Mouse (Mus musculus): ENCODE results near the gene Telo2. TPM values are rescaled to one million over a fixed set of nuclear protein-coding genes. Genes with fewer than 3 reads are reported as not detected.

Gene Telo2
- polyA plus RNA-seq, 1 experiment: 18.3 TPM

- Histone ChIP-seq H3K27me3 (ENCODE audit: control insufficient read depth, insufficient read depth, insufficient read length) (no peaks in the 10 kb centered on the region), H3K4me3 (ENCODE audit: insufficient read depth, poor library complexity, severe bottlenecking) (no peak overlapping the region), H3K79me2 (ENCODE audit: control insufficient read depth, insufficient read depth) (peaks cover 26% of the 10 kb centered on the region), H3K79me3 (ENCODE audit: low read depth) (peaks cover 9% of the 10 kb centered on the region), H3ac (ENCODE audit: control insufficient read depth, insufficient read length, low read depth) (no peak overlapping the region), H3K36me3 (ENCODE audit: control insufficient read depth, insufficient read depth) (peaks cover 16% of the 10 kb centered on the region)
- TF ChIP-seq FOSL1 (IDR thresholded peaks at IDR 0.05; ENCODE audit: insufficient read depth, low read length, poor library complexity, severe bottlenecking) (no peak), CEBPB (IDR thresholded peaks at IDR 0.05; ENCODE audit: low read depth) (no peak), USF1 (IDR thresholded peaks at IDR 0.05; ENCODE audit: low read depth) (no peak), MYOD1 (IDR thresholded peaks at IDR 0.05; ENCODE audit: control insufficient read depth, insufficient read length, low read depth) (no peak), MYOG (IDR thresholded peaks at IDR 0.05; ENCODE audit: control insufficient read depth, extremely low read depth, insufficient read length) (no peak), CTCF (IDR thresholded peaks at IDR 0.05; ENCODE audit: control insufficient read depth, insufficient read depth, insufficient read length) (no peak), MAX (IDR thresholded peaks at IDR 0.05) (no peak)
Observed at GRCm38 (mm10) chr17:25111739-25112422, 3.9 kb downstream of the Telo2 start.

GRCm38 (mm10) chr17:25111220-25111619 lies 4.5 kb downstream of the Telo2 start:
- Histone ChIP-seq H3K27me3 (ENCODE audit: control insufficient read depth, insufficient read depth, insufficient read length) (no peaks in the 10 kb centered on the region), H3K4me3 (ENCODE audit: insufficient read depth, poor library complexity, severe bottlenecking) (no peak overlapping the region), H3K79me2 (ENCODE audit: control insufficient read depth, insufficient read depth) (peaks cover 26% of the 10 kb centered on the region), H3K79me3 (ENCODE audit: low read depth) (peaks cover 9% of the 10 kb centered on the region), H3K36me3 (ENCODE audit: control insufficient read depth, insufficient read depth) (peaks cover 16% of the 10 kb centered on the region), H3ac (ENCODE audit: control insufficient read depth, insufficient read length, low read depth) (no peak overlapping the region)
- TF ChIP-seq MAX (IDR thresholded peaks at IDR 0.05) (no peak), MYOD1 (IDR thresholded peaks at IDR 0.05; ENCODE audit: control insufficient read depth, insufficient read length, low read depth) (no peak), USF1 (IDR thresholded peaks at IDR 0.05; ENCODE audit: low read depth) (no peak), FOSL1 (IDR thresholded peaks at IDR 0.05; ENCODE audit: insufficient read depth, low read length, poor library complexity, severe bottlenecking) (no peak), CEBPB (IDR thresholded peaks at IDR 0.05; ENCODE audit: low read depth) (no peak), MYOG (IDR thresholded peaks at IDR 0.05; ENCODE audit: control insufficient read depth, extremely low read depth, insufficient read length) (no peak), CTCF (IDR thresholded peaks at IDR 0.05; ENCODE audit: control insufficient read depth, insufficient read depth, insufficient read length) (no peak)

- no peak overlapping the region for H3ac ChIP-seq (ENCODE audit: control insufficient read depth, insufficient read length, low read depth)
- no peaks in the 10 kb centered on the region for H3K27me3 ChIP-seq (ENCODE audit: control insufficient read depth, insufficient read depth, insufficient read length)
- TF ChIP-seq CTCF (IDR thresholded peaks at IDR 0.05; ENCODE audit: control insufficient read depth, insufficient read depth, insufficient read length): no peak
- TF ChIP-seq FOSL1 (IDR thresholded peaks at IDR 0.05; ENCODE audit: insufficient read depth, low read length, poor library complexity, severe bottlenecking): no peak
- TF ChIP-seq MAX (IDR thresholded peaks at IDR 0.05): no peak
- TF ChIP-seq MYOG (IDR thresholded peaks at IDR 0.05; ENCODE audit: control insufficient read depth, extremely low read depth, insufficient read length): no peak
- TF ChIP-seq CEBPB (IDR thresholded peaks at IDR 0.05; ENCODE audit: low read depth): no peak
- no peak for TF ChIP-seq MYOD1 (IDR thresholded peaks at IDR 0.05; ENCODE audit: control insufficient read depth, insufficient read length, low read depth)
- TF ChIP-seq USF1 (IDR thresholded peaks at IDR 0.05; ENCODE audit: low read depth): no peak
- peaks cover 16% of the 10 kb centered on the region for H3K36me3 ChIP-seq (ENCODE audit: control insufficient read depth, insufficient read depth)
- peaks cover 9% of the 10 kb centered on the region for H3K79me3 ChIP-seq (ENCODE audit: low read depth)
- H3K4me3 ChIP-seq (ENCODE audit: insufficient read depth, poor library complexity, severe bottlenecking): no peak overlapping the region
- peaks cover 26% of the 10 kb centered on the region for H3K79me2 ChIP-seq (ENCODE audit: control insufficient read depth, insufficient read depth)
Observed at GRCm38 (mm10) chr17:25110590-25110989, 5.2 kb downstream of the Telo2 start.

GRCm38 (mm10) chr17:25109578-25109977 lies 6.2 kb downstream of the Telo2 start:
- Histone ChIP-seq H3K36me3 (ENCODE audit: control insufficient read depth, insufficient read depth) (peaks cover 16% of the 10 kb centered on the region), H3ac (ENCODE audit: control insufficient read depth, insufficient read length, low read depth) (no peak overlapping the region), H3K79me3 (ENCODE audit: low read depth) (peaks cover 7% of the 10 kb centered on the region), H3K4me3 (ENCODE audit: insufficient read depth, poor library complexity, severe bottlenecking) (no peak overlapping the region), H3K79me2 (ENCODE audit: control insufficient read depth, insufficient read depth) (peaks cover 17% of the 10 kb centered on the region), H3K27me3 (ENCODE audit: control insufficient read depth, insufficient read depth, insufficient read length) (no peaks in the 10 kb centered on the region)
- TF ChIP-seq MAX (IDR thresholded peaks at IDR 0.05) (no peak), CTCF (IDR thresholded peaks at IDR 0.05; ENCODE audit: control insufficient read depth, insufficient read depth, insufficient read length) (peak; percentile 9)

GRCm38 (mm10) chr17:25107786-25108185 lies 8.0 kb downstream of the Telo2 start:
- no peaks in the 10 kb centered on the region for H3K79me3 ChIP-seq (ENCODE audit: low read depth)
- H3K4me3 ChIP-seq (ENCODE audit: insufficient read depth, poor library complexity, severe bottlenecking): no peak overlapping the region
- peaks cover 12% of the 10 kb centered on the region for H3K36me3 ChIP-seq (ENCODE audit: control insufficient read depth, insufficient read depth)
- no peaks in the 10 kb centered on the region for H3K79me2 ChIP-seq (ENCODE audit: control insufficient read depth, insufficient read depth)
- H3K27me3 ChIP-seq (ENCODE audit: control insufficient read depth, insufficient read depth, insufficient read length): no peaks in the 10 kb centered on the region
- no peak for TF ChIP-seq MYOG (IDR thresholded peaks at IDR 0.05; ENCODE audit: control insufficient read depth, extremely low read depth, insufficient read length)
- no peak for TF ChIP-seq MYOD1 (IDR thresholded peaks at IDR 0.05; ENCODE audit: control insufficient read depth, insufficient read length, low read depth)
- no peak for TF ChIP-seq FOSL1 (IDR thresholded peaks at IDR 0.05; ENCODE audit: insufficient read depth, low read length, poor library complexity, severe bottlenecking)
- no peak overlapping the region for H3ac ChIP-seq (ENCODE audit: control insufficient read depth, insufficient read length, low read depth)

- peaks cover 25% of the 10 kb centered on the region for H3K36me3 ChIP-seq (ENCODE audit: control insufficient read depth, insufficient read depth)
- TF ChIP-seq CEBPB (IDR thresholded peaks at IDR 0.05; ENCODE audit: low read depth) (no peak), CTCF (IDR thresholded peaks at IDR 0.05; ENCODE audit: control insufficient read depth, insufficient read depth, insufficient read length) (no peak), MAX (IDR thresholded peaks at IDR 0.05) (no peak), MYOG (IDR thresholded peaks at IDR 0.05; ENCODE audit: control insufficient read depth, extremely low read depth, insufficient read length) (no peak), MYOD1 (IDR thresholded peaks at IDR 0.05; ENCODE audit: control insufficient read depth, insufficient read length, low read depth) (no peak)
- H3ac ChIP-seq (ENCODE audit: control insufficient read depth, insufficient read length, low read depth): no peak overlapping the region
- no peaks in the 10 kb centered on the region for H3K27me3 ChIP-seq (ENCODE audit: control insufficient read depth, insufficient read depth, insufficient read length)
- no peaks in the 10 kb centered on the region for H3K79me2 ChIP-seq (ENCODE audit: control insufficient read depth, insufficient read depth)
- H3K79me3 ChIP-seq (ENCODE audit: low read depth): no peaks in the 10 kb centered on the region
- H3K4me3 ChIP-seq (ENCODE audit: insufficient read depth, poor library complexity, severe bottlenecking): no peak overlapping the region
Observed at GRCm38 (mm10) chr17:25101338-25101737, 14.4 kb downstream of the Telo2 start.
